Mouse (Mus musculus): Measurements from ENCODE around the gene Gm10945. TPM values are rescaled to one million over a fixed set of nuclear protein-coding genes. Genes with fewer than 3 reads are reported as not detected.

Gm10945 gene
- total RNA-seq (2023): not detected

GRCm38 (mm10) chr10:6761287-6761811 lies at the start of gene Gm10945:
Gm10945 (minus strand) TSS chr10:6761761.

GRCm38 (mm10) chr10:6758206-6758605 lies 3.4 kb downstream of the Gm10945 start, which contains the start of gene Oprm1:
Oprm1 (plus strand) TSS chr10:6758506.

Other genes with a start within 250 kb of the Gm10945 start
- not detected for gene Oprm1, start 3.3 kb downstream of the Gm10945 start, total RNA-seq (2023)